Mouse (Mus musculus): ENCODE data around the gene Zfp526. TPM values are rescaled to one million over a fixed set of nuclear protein-coding genes. Genes with fewer than 3 reads are reported as not detected.

Zfp526 gene
- polyA plus RNA-seq, 1 experiment from 2014 or later = 2.1 TPM

DNA sequence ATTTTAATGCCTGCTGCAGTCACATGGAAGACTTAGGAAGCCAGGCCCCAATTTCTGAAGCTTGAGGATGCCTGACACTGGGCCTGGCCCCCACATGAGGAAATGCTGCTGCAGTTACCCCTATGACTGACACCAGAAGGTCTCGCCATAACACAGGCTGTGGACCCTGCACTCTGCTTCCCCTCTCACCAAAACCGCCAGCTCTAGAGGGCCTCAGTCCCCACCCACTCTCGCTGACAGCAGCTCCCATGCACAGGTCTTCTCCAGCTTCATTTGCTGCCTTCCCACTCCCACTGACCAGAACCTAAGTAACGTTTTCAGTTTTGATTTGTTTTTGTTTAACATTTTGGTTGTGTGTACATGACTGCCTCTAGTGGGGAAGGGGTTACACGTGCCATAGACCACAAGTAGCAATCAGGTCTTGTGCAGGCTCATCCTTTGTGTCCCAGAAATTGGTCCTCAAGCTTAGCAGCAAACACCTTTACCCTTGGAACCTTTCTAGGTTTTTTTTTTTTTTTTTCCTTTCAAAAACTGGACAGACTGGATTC lies 10.9 kb downstream of the Zfp526 start:
- no peak overlapping the region for H3K4me2 ChIP-seq
- ATAC-seq (ENCODE audit: low FRiP score, low read depth) = no peak
- H3K9me3 ChIP-seq = no peaks in the 10 kb centered on the region
- 62% methylated on average over 5 of the region's 5 CpGs for WGBS
- H3K27ac ChIP-seq (replicated peaks) = no peak overlapping the region
- peaks cover 66% of the 10 kb centered on the region for H3K36me3 ChIP-seq
- no peak overlapping the region for H3K9ac ChIP-seq
- no peak overlapping the region for H3K4me3 ChIP-seq
- peaks cover 31% of the 10 kb centered on the region for H3K4me1 ChIP-seq (replicated peaks)
- H3K27me3 ChIP-seq = no peaks in the 10 kb centered on the region

GRCm38 (mm10) chr7:25233061-25233460 lies 11.8 kb downstream of the Zfp526 start:
- peaks cover 58% of the 10 kb centered on the region for H3K36me3 ChIP-seq

GRCm38 (mm10) chr7:25235526-25235925 lies 14.3 kb downstream of the Zfp526 start:
- Histone ChIP-seq H3K9me3 (no peaks in the 10 kb centered on the region), H3K4me2 (no peak overlapping the region), H3K27ac (replicated peaks) (no peak overlapping the region), H3K9ac (0 out of 2 replicates have a peak overlapping the region, but pooled peaks have one; percentile 99), H3K4me3 (no peak overlapping the region), H3K36me3 (peaks cover 37% of the 10 kb centered on the region), H3K4me1 (replicated peaks) (peaks cover 44% of the 10 kb centered on the region), H3K27me3 (no peaks in the 10 kb centered on the region)
- 90% methylated on average over 5 of the region's 5 CpGs for WGBS
- ATAC-seq (ENCODE audit: low FRiP score, low read depth) = no peak

More at GRCm38 (mm10) chr7:25233061-25233460, 11.8 kb downstream of the Zfp526 start:
- H3K27ac ChIP-seq (replicated peaks) = no peak overlapping the region
- H3K9ac ChIP-seq = no peak overlapping the region
- WGBS = 91% methylated on average over 2 of the region's 2 CpGs
- no peak overlapping the region for H3K4me2 ChIP-seq
- ATAC-seq (ENCODE audit: low FRiP score, low read depth) = no peak
- no peak overlapping the region for H3K4me3 ChIP-seq
- no peaks in the 10 kb centered on the region for H3K27me3 ChIP-seq
- H3K9me3 ChIP-seq = no peaks in the 10 kb centered on the region
- H3K4me1 ChIP-seq (replicated peaks) = peaks cover 31% of the 10 kb centered on the region

DNA sequence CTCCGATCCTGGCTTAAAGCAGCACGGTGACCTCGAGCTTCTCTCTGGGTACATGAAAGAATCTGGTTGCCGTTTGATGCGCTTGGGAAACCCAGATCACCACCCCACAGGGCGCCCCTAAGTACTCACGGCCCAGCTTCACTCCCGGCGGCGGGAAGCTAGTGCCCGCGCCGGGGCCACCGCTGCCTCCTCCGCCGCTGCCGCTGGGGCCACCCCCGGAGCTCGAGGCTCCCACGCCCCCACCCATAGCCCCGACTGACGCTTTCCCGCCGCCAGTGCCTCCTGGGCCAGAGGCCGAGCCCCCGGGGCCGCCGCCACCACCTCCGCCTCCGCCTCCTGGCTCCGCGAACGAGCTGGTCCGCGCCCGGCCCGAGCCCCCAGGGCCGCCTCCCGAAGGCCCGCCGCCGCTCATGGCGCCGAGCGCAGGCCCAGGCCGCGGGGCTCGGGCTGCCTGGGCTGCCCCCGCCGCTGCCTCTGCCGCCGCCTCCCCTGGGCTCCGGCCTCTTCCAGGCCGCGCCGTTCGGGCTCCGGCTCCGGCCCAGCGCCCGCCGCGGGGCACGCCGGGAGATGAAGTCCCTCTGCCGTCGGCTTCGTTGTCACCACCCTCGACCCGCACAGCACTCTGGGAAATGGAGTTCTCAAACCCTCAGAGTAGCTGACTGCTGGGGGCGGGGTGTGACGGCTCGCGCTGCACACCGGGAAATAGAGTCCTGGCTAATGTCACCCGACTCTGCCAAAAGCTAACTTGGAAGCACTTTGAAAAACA lies 16.2 kb downstream of the Zfp526 start, which contains the start of gene Gsk3a:
Gsk3a (minus strand) TSS at position 603 of the 766 bp plus-strand sequence.
- Histone ChIP-seq H3K4me2 (peak within 1 kb of the TSS; percentile 77), H3K4me3 (peak within 1 kb of the TSS; percentile 72), H3K27me3 (no peaks in the 10 kb centered on the region), H3K9ac (peak within 1 kb of the TSS; percentile 99), H3K4me1 (replicated peaks) (peaks cover 44% of the 10 kb centered on the region), H3K9me3 (no peaks in the 10 kb centered on the region), H3K36me3 (peaks cover 18% of the 10 kb centered on the region), H3K27ac (replicated peaks) (peak within 1 kb of the TSS; percentile 89)
- WGBS = under 1% methylated on average over 56 of the region's 76 CpGs
- peak; percentile 91 for ATAC-seq (ENCODE audit: low FRiP score, low read depth)

DNA sequence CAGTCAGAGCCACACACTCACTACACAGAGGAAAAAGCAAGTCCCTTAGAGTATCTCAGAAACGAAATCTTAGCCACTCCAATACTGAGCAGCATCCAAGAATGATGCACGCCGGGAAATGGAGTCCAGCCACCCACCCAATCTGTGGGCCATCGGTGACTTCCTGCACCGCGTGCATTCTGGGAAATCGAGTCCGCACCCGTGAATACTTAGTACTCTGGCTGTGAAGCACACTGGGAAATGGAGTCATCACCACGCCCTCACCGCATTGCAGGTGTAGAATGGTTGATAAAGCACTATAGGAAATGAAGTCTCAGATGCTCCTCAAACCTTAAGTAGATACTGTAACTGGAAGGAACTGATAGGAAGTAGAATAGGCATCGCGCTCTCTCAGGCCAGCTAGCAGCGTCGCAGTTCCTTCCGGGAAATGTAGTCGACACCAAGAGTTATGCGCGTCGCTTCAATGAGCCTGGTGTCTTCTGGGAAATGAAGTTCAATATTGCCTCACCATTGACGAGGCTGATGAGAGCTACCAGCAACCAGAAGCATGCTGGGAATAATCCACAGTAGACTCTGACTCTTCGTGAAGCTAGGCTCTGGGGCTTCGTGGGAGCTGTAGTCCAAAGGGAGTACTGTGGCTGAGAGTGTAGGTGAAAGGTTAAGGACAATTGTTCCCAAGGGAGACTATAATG lies 16.9 kb downstream of the Zfp526 start:
- peak overlapping the region; percentile 72 for H3K4me3 ChIP-seq
- no peaks in the 10 kb centered on the region for H3K27me3 ChIP-seq
- H3K4me2 ChIP-seq = peak overlapping the region; percentile 77
- no peaks in the 10 kb centered on the region for H3K9me3 ChIP-seq
- H3K9ac ChIP-seq = peak overlapping the region; percentile 99
- H3K27ac ChIP-seq (replicated peaks) = peak overlapping the region; percentile 89
- WGBS = under 1% methylated on average over 23 of the region's 23 CpGs
- H3K4me1 ChIP-seq (replicated peaks) = peaks cover 44% of the 10 kb centered on the region
- H3K36me3 ChIP-seq = peaks cover 11% of the 10 kb centered on the region
- peak; percentile 94 for ATAC-seq (ENCODE audit: low FRiP score, low read depth)

DNA sequence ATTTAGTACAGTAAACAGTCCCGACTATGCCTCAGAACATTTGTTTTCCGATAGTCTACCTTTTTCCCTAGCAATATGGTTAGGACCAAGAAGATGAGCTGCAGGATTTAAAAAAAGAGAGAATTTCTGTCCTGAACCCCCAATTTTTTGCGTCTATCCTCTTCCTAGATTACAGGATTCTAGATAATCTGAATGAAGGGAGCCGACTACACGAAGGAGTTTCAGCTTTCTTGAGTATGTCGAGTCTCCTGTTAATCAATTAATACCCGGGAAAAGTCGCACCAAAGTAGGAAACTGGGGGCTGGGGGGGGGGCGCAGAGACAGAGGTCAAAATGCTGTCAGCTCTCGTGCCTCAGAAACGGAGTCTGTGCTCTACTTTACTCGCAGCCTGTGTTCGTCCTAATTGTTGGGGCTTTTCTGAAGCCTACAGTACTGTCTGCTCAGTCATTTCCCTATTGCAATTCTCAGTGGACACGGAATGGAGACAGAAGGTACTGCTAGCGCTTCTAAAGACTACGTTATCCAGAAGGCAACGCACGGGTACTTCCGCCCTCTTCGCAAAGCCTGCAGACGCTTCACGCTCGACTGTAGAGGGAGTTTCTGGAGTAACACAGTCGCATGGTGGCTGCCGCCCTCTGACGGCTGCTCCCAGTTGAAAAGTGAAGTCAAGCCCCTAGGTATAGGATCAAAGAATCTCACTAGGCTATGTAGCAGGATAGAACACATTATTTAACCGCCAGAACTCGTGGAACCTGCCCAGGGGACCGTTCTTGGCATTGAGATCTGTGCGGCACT lies 17.8 kb downstream of the Zfp526 start:
- peak overlapping the region; percentile 72 for H3K4me3 ChIP-seq
- ATAC-seq (ENCODE audit: low FRiP score, low read depth) = peak; percentile 51
- no peak overlapping the region for H3K9ac ChIP-seq
- peak overlapping the region; percentile 77 for H3K4me2 ChIP-seq
- peaks cover 42% of the 10 kb centered on the region for H3K4me1 ChIP-seq (replicated peaks)
- no peaks in the 10 kb centered on the region for H3K9me3 ChIP-seq
- H3K27me3 ChIP-seq = no peaks in the 10 kb centered on the region
- H3K36me3 ChIP-seq = peaks cover 5% of the 10 kb centered on the region
- 3% methylated on average over 30 of the region's 30 CpGs for WGBS
- peak overlapping the region; percentile 89 for H3K27ac ChIP-seq (replicated peaks)

- H3K27ac ChIP-seq (replicated peaks) = no peak overlapping the region
- no peaks in the 10 kb centered on the region for H3K9me3 ChIP-seq
- H3K36me3 ChIP-seq = no peaks in the 10 kb centered on the region
- H3K4me3 ChIP-seq = no peak overlapping the region
- no peak overlapping the region for H3K9ac ChIP-seq
- no peak for ATAC-seq (ENCODE audit: low FRiP score, low read depth)
- 75% methylated on average over 7 of the region's 7 CpGs for WGBS
- no peaks in the 10 kb centered on the region for H3K27me3 ChIP-seq
- H3K4me1 ChIP-seq (replicated peaks) = peaks cover 27% of the 10 kb centered on the region
- H3K4me2 ChIP-seq = no peak overlapping the region
Measured at GRCm38 (mm10) chr7:25240631-25241030, 19.4 kb downstream of the Zfp526 start.

DNA sequence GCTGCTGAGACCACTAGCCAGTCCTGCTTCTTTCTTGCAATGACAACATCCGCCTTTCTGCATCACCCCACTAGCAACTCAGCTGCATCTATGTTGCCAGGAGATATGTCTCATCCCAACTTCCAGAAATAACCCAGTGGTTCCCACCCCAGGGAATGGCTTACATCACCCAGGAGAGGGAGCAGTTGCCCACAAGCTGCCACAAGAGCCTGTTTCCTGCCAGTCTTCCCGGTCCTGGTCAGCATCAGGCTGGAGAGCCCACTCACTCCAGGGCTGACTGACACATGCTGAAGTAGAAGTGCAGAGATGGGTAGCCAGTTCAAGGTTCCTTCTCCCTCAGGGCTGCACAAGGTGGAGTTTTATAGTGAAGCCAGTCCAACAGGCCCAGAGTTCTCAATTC lies 19.8 kb downstream of the Zfp526 start:
- H3K4me1 ChIP-seq (replicated peaks) = peaks cover 27% of the 10 kb centered on the region
- 20% methylated on average over 2 of the region's 2 CpGs for WGBS
- no peak for ATAC-seq (ENCODE audit: low FRiP score, low read depth)
- H3K9ac ChIP-seq = no peak overlapping the region
- no peak overlapping the region for H3K4me2 ChIP-seq
- no peaks in the 10 kb centered on the region for H3K27me3 ChIP-seq
- no peaks in the 10 kb centered on the region for H3K9me3 ChIP-seq
- no peak overlapping the region for H3K27ac ChIP-seq (replicated peaks)
- no peak overlapping the region for H3K4me3 ChIP-seq
- H3K36me3 ChIP-seq = no peaks in the 10 kb centered on the region

DNA sequence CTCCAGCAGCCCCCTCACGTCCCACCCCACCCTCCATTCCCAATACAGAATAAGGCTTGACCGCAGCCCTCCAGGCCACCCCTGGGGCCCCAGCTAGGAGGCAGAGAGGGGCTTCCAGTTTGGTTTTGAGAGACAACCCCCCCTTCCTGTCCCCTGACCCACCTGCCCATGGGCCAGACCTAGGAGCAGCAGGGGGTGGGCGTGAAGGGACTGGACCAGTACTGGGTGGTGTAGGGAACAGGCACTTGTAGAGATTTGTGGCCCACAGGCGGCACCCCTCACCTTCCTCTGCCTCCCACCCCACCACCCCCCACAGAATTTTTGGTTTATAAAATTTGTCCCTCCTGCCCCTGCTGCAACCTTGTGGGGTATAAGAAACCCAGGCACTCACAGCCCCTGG lies 22.1 kb downstream of the Zfp526 start:
- peaks cover 39% of the 10 kb centered on the region for H3K4me1 ChIP-seq (replicated peaks)
- H3K9ac ChIP-seq = no peak overlapping the region
- ATAC-seq (ENCODE audit: low FRiP score, low read depth) = no peak
- H3K9me3 ChIP-seq = no peaks in the 10 kb centered on the region
- no peaks in the 10 kb centered on the region for H3K36me3 ChIP-seq
- WGBS = 91% methylated on average over 4 of the region's 4 CpGs
- no peak overlapping the region for H3K4me3 ChIP-seq
- no peak overlapping the region for H3K27ac ChIP-seq (replicated peaks)
- no peaks in the 10 kb centered on the region for H3K27me3 ChIP-seq
- no peak overlapping the region for H3K4me2 ChIP-seq

DNA sequence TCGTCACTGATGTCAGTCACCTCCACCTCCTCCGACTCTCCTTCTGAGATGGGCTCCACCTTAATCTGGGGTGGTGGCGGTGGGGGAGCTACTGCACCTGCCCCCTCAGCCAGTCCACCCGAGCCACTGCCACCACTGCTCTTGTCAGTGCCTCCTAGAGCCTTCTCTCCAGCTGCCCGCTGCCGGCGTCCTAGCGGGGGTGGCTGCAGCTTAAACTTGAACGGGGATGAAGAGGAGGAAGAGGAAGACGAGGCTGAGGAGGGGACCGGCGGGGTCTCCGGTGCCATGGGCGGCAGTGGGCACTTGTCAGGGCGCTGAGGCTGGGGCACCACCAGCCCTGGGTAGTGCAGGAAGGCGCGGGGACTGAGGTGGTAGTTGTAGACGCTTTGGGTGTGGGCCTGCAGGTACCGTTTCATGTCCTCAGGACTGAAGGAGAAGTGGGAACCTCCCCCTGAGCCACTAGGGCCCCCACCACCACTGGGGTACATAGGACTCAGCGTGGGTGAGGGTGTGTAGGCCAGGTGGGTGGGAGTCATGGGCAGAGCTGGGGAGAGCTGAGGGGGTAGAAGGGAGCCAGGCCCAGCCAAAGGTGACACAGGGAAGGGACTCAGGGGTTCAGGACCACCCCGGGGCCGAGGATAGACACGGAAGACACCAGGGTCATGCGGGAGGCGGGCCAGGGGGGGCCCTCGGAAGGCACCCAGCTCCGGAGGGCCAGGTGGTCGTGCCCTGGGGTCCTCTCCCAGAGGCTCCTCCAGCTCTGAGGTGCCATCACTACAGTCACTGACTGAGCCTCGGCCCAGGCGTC lies 23.5 kb downstream of the Zfp526 start:
- H3K4me1 ChIP-seq (replicated peaks) = peaks cover 40% of the 10 kb centered on the region
- H3K4me2 ChIP-seq = no peak overlapping the region
- no peak overlapping the region for H3K4me3 ChIP-seq
- no peaks in the 10 kb centered on the region for H3K27me3 ChIP-seq
- 90% methylated on average over 30 of the region's 30 CpGs for whole genome bisulfite sequencing
- H3K36me3 ChIP-seq = no peaks in the 10 kb centered on the region
- no peak for ATAC-seq (ENCODE audit: low FRiP score, low read depth)
- no peak overlapping the region for H3K9ac ChIP-seq
- no peaks in the 10 kb centered on the region for H3K9me3 ChIP-seq
- H3K27ac ChIP-seq (replicated peaks) = no peak overlapping the region
